Mouse (Mus musculus) E14TG2a.4 (cell line): Measurements from ENCODE around the gene Zkscan5.

Source experiments
- CTCF ChIP-seq: conservative IDR thresholded peaks from 2 replicates; pipeline ENCODE4 v1.5.1; 2014; ENCODE audit warnings: low read length
- POU5F1 ChIP-seq: IDR thresholded peaks from 2 replicates; pipeline ENCODE4 v1.6.1; 2014; ENCODE audit warnings: low read length, borderline replicate concordance

DNA sequence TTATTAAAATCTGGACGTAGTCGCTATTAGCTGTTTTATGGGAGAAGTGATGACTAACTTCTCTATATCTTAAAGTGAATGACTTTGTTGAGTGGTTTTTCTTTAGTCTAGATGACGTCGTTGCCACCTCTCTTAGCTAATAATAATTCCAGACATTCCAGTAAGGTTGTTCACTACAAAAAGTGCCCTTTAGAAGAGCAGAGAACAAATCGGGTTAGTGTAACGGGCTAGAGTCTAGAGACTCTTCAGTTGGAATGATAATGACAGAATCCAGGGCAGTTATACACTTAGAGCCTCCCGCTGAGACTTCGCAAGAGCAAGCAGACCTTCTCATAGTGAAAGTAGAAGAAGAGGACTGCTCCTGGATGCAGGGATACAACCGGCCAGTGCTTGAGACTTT is 679 bp downstream of the Zkscan5 start:
- no peak for TF ChIP-seq POU5F1
- no peak for TF ChIP-seq CTCF
